Mouse (Mus musculus) adrenal gland, postnatal 10 days (tissue): ENCODE measurements around the gene Olfr1054. TPM values are rescaled to one million over a fixed set of nuclear protein-coding genes. Genes with fewer than 3 reads are reported as not detected.
"Not testable (repeated sequence)": the region's sequence is repeated elsewhere in the genome, so short reads cannot be mapped to it uniquely, and the experiment has no call there.

Source experiments
- DNase-seq: peaks from one replicate; pipeline ENCODE4 v3.0.0; 2021; ENCODE audit warnings: mixed read lengths
- long read RNA-seq, 2 experiments: library from polyadenylated mRNA; stranded (forward); transcript quantifications; one replicate each; pipeline ENCODE4 v2.0.0; 2021
- total RNA-seq, 2 experiments: library from RNA; stranded (reverse); gene quantifications; 2 replicates each; pipeline ENCODE4 v1.2.3; 2021

The Olfr1054 gene
- total RNA-seq = not detected
- long read RNA-seq, experiment 1 = 0 reads
- long read RNA-seq, experiment 2 = 0 reads

GRCm38 (mm10) chr2:86335333-86335732, at the start of gene Olfr1054:
TSS of gene Olfr1054 (minus strand) at chr2:86335433.
- no peak for DNase-seq

GRCm38 (mm10) chr2:86378293-86378692, 43.1 kb upstream of the Olfr1054 start, which contains the start of gene Olfr1057:
TSS of gene Olfr1057 (minus strand) at chr2:86378393.
- no peak for DNase-seq

GRCm38 (mm10) chr2:86366342-86366741, 31.1 kb upstream of the Olfr1054 start:
- not testable (repeated sequence) for DNase-seq

- DNase-seq = no peak
Measured at GRCm38 (mm10) chr2:86362369-86362768, 27.1 kb upstream of the Olfr1054 start, which contains the start of gene Olfr1056. TSS of gene Olfr1056 (minus strand) at chr2:86362469.

GRCm38 (mm10) chr2:86351751-86352150, 16.5 kb upstream of the Olfr1054 start:
- not testable (repeated sequence) for DNase-seq

- DNase-seq = no peak
Measured at GRCm38 (mm10) chr2:86350184-86350583, 15.0 kb upstream of the Olfr1054 start, which contains the start of gene Olfr1055. TSS of gene Olfr1055 (minus strand) at chr2:86350284.

GRCm38 (mm10) chr2:86315184-86315583, 20.0 kb downstream of the Olfr1054 start, which contains the start of gene Olfr1053:
TSS of gene Olfr1053 (minus strand) at chr2:86315284.
- DNase-seq = no peak

GRCm38 (mm10) chr2:86292155-86292554, 43.1 kb downstream of the Olfr1054 start, which contains the start of gene Olfr1052:
TSS of gene Olfr1052 (plus strand) at chr2:86292455.
- DNase-seq = no peak

Other genes starting within 250 kb of the Olfr1054 start
- not detected for gene Olfr1037, start 248.0 kb downstream of the Olfr1054 start, total RNA-seq
- gene Olfr1039, start 199.5 kb downstream of the Olfr1054 start, total RNA-seq = not detected
- not detected for gene Olfr1040, start 188.7 kb downstream of the Olfr1054 start, total RNA-seq
- gene Olfr1042, start 173.6 kb downstream of the Olfr1054 start, total RNA-seq = not detected
- gene Olfr1043, start 167.9 kb downstream of the Olfr1054 start, total RNA-seq = not detected
- gene Olfr1044, start 157.6 kb downstream of the Olfr1054 start, total RNA-seq = not detected
- gene Olfr52, start 149.8 kb downstream of the Olfr1054 start, total RNA-seq = not detected
- not detected for gene Olfr1045, start 132.4 kb downstream of the Olfr1054 start, total RNA-seq
- gene Olfr1046, start 116.1 kb downstream of the Olfr1054 start, total RNA-seq = not detected
- gene Olfr1047, start 104.0 kb downstream of the Olfr1054 start, total RNA-seq = not detected
- gene Olfr1048, start 95.1 kb downstream of the Olfr1054 start, total RNA-seq = not detected
- not detected for gene Olfr1049, start 77.1 kb downstream of the Olfr1054 start, total RNA-seq
- not detected for gene Olfr1051, start 56.3 kb downstream of the Olfr1054 start, total RNA-seq
- not detected for gene Olfr1052, start 43.0 kb downstream of the Olfr1054 start, total RNA-seq
- gene Olfr1053, start 20.1 kb downstream of the Olfr1054 start, total RNA-seq = not detected
- gene Olfr1055, start 14.9 kb upstream of the Olfr1054 start, total RNA-seq = not detected
- gene Olfr1056, start 27.0 kb upstream of the Olfr1054 start, total RNA-seq = not detected
- not detected for gene Olfr1057, start 43.0 kb upstream of the Olfr1054 start, total RNA-seq
- not detected for gene Olfr1058, start 53.1 kb upstream of the Olfr1054 start, total RNA-seq
- gene Olfr1061, start 78.6 kb upstream of the Olfr1054 start, total RNA-seq = not detected
- not detected for gene Olfr1062, start 91.3 kb upstream of the Olfr1054 start, total RNA-seq
- gene Olfr1065, start 115.2 kb upstream of the Olfr1054 start, total RNA-seq = not detected
- gene Olfr1066, start 120.8 kb upstream of the Olfr1054 start, total RNA-seq = not detected
- gene Olfr228, start 152.0 kb upstream of the Olfr1054 start, total RNA-seq = not detected
- not detected for gene Olfr1076, start 173.0 kb upstream of the Olfr1054 start, total RNA-seq
- not detected for gene Olfr1079, start 207.0 kb upstream of the Olfr1054 start, total RNA-seq
- gene Olfr1080, start 222.8 kb upstream of the Olfr1054 start, total RNA-seq = not detected